ENCODE assay signal across 7 mouse cellular contexts in the genomic region with DNA sequence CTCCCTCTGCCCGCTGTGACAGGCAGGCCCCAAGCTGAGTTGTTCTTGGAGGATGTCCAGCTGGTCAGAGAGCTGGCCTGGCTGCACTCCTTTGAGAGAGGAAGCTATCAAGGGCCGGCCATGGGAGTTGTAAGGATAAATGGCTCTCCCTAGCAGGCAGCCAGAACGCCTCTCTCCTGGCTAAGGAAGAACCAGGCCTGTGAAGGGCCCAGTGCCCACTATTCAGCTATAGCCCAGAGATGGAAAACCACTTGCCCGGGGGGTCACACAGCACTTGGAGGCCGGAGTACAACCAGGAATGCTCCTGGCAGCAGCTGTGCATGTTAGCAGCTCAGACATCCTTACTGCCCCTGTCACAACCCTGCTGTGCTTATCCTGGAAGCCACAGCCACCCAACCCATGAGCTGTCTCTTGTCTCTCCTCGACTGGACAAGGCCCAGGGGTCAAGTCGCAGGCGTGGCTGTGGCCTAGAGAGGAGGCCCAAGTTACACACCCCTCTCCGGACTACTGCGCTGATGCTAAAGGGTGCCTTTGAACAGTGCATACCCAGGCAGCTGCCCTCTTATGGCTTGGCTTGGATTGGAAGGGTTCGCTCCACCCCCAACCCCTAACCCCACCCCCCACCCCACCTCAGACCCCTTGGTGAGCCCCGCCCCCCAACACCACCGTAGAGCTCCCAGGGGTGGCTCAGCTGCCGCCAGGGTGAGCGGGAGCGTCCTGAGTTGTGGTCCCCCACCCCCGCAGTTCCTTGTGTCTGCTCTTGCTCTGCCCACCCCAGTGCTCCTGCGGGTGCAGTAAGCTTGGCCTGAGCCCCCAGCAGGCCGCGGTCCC.
A peak's percentile ranks its signal among the peaks of the same experiment; 100 is the strongest.
DNase-seq lines count a peak whose midpoint lies in the region; ATAC-seq lines count a peak whose summit lies in the region.

No protein-coding gene starts in this region.

- ATAC-seq in forebrain, embryonic 15.5 days (replicated peaks), result peak; percentile 26; the same call in 1 of the 2 replicates
- peak; percentile 17; the same call in 1 of the 2 replicates for ATAC-seq in hindbrain, embryonic 11.5 days (ENCODE audit: low FRiP score)
- peak; percentile 20; the same call in 1 of the 2 replicates for ATAC-seq in limb, embryonic 13.5 days (ENCODE audit: low FRiP score, low read depth)
- ATAC-seq in neural tube, embryonic 12.5 days (ENCODE audit: low FRiP score, low read depth), result peak; percentile 29; the same call in 1 of the 2 replicates

- peak overlapping the region; percentile 46 for H3K4me2 ChIP-seq in forebrain, embryonic 15.5 days (replicated peaks)
- peak overlapping the region; percentile 44 for H3K4me2 ChIP-seq in hindbrain, embryonic 11.5 days (replicated peaks; ENCODE audit: low read depth, low read length)
- H3K4me2 ChIP-seq in limb, embryonic 13.5 days (replicated peaks), result peak overlapping the region; percentile 61
- H3K4me2 ChIP-seq in neural tube, embryonic 12.5 days (replicated peaks), result peak overlapping the region; percentile 64

- H3K9me3 ChIP-seq in forebrain, embryonic 15.5 days, result no peaks in the 10 kb centered on the region
- H3K9me3 ChIP-seq in hindbrain, embryonic 11.5 days (ENCODE audit: control insufficient read depth, low read length), result no peaks in the 10 kb centered on the region
- H3K9me3 ChIP-seq in limb, embryonic 13.5 days, result no peaks in the 10 kb centered on the region
- H3K9me3 ChIP-seq in neural tube, embryonic 12.5 days, result no peaks in the 10 kb centered on the region

- peak; percentile 89 for DNase-seq in adipocyte (ENCODE audit: low spot score)
- peak; percentile 77 for DNase-seq in cerebellum, adult 11 months
- DNase-seq in hindbrain, embryonic 11.5 days (ENCODE audit: low spot score), result no peak
- DNase-seq in frontal cortex, postnatal 36 days (ENCODE audit: low spot score in 2 of 2), result no peak

- no peaks in the 10 kb centered on the region for H3K27me3 ChIP-seq in forebrain, embryonic 15.5 days
- no peaks in the 10 kb centered on the region for H3K27me3 ChIP-seq in hindbrain, embryonic 11.5 days (ENCODE audit: control insufficient read depth, insufficient read depth, low read length)
- H3K27me3 ChIP-seq in limb, embryonic 13.5 days, result peaks cover 19% of the 10 kb centered on the region
- H3K27me3 ChIP-seq in neural tube, embryonic 12.5 days (replicated peaks), result no peaks in the 10 kb centered on the region

- no peaks in the 10 kb centered on the region for H3K36me3 ChIP-seq in forebrain, embryonic 15.5 days
- no peaks in the 10 kb centered on the region for H3K36me3 ChIP-seq in hindbrain, embryonic 11.5 days (ENCODE audit: control insufficient read depth, insufficient read depth, low read length)
- no peaks in the 10 kb centered on the region for H3K36me3 ChIP-seq in limb, embryonic 13.5 days
- no peaks in the 10 kb centered on the region for H3K36me3 ChIP-seq in neural tube, embryonic 12.5 days

- H3K4me1 ChIP-seq in forebrain, embryonic 15.5 days, result peaks cover 93% of the 10 kb centered on the region
- peaks cover 53% of the 10 kb centered on the region for H3K4me1 ChIP-seq in hindbrain, embryonic 11.5 days (replicated peaks; ENCODE audit: control insufficient read depth, insufficient read depth, low read length)
- peaks cover 79% of the 10 kb centered on the region for H3K4me1 ChIP-seq in limb, embryonic 13.5 days
- H3K4me1 ChIP-seq in neural tube, embryonic 12.5 days, result peaks cover 100% of the 10 kb centered on the region

- H3K9ac ChIP-seq in forebrain, embryonic 15.5 days (replicated peaks), result peak overlapping the region; percentile 38
- peak overlapping the region; percentile 34; the same call in 1 of the 2 replicates for H3K9ac ChIP-seq in hindbrain, embryonic 11.5 days (ENCODE audit: low read depth, low read length)
- H3K9ac ChIP-seq in limb, embryonic 13.5 days, result peak overlapping the region; percentile 45; the same call in 1 of the 2 replicates
- H3K9ac ChIP-seq in neural tube, embryonic 12.5 days, result peak overlapping the region; percentile 48

- 5% methylated on average over 18 of the region's 20 CpGs for WGBS in forebrain, embryonic 15.5 days
- 8% methylated on average over 17 of the region's 20 CpGs for WGBS in hindbrain, embryonic 11.5 days
- 8% methylated on average over 20 of the region's 20 CpGs for WGBS in limb, embryonic 13.5 days
- WGBS in neural tube, embryonic 12.5 days, result 4% methylated on average over 19 of the region's 20 CpGs

- H3K27ac ChIP-seq in forebrain, embryonic 15.5 days (replicated peaks), result peak overlapping the region; percentile 88
- peak overlapping the region; percentile 86 for H3K27ac ChIP-seq in hindbrain, embryonic 11.5 days (ENCODE audit: low read depth, low read length)
- H3K27ac ChIP-seq in limb, embryonic 13.5 days, result peak overlapping the region; percentile 52; the same call in 1 of the 2 replicates
- peak overlapping the region; percentile 82 for H3K27ac ChIP-seq in neural tube, embryonic 12.5 days

- H3K4me3 ChIP-seq in forebrain, embryonic 15.5 days, result peak overlapping the region; percentile 25
- peak overlapping the region; percentile 21; the same call in 1 of the 2 replicates for H3K4me3 ChIP-seq in hindbrain, embryonic 11.5 days (ENCODE audit: low read depth, low read length)
- H3K4me3 ChIP-seq in limb, embryonic 13.5 days, result peak overlapping the region; percentile 22
- H3K4me3 ChIP-seq in neural tube, embryonic 12.5 days, result peak overlapping the region; percentile 21

Comparison
In these comparisons a context has a peak if more than half of its experiments do, and no peak if none do; other contexts are left out.
1. DNase-seq: peak in adipocyte (single experiment) and cerebellum, adult 11 months (single experiment); none in hindbrain, embryonic 11.5 days (single experiment) and frontal cortex, postnatal 36 days (0 of 2).
2. Peak in every context shown above with its lines, with median percentiles within 50 percentile points of each other: ATAC-seq, H3K27ac ChIP-seq, H3K4me2 ChIP-seq, H3K4me3 ChIP-seq and H3K9ac ChIP-seq.